Mouse (Mus musculus) induced T-regulatory cell, adult 2 months (primary cell): ENCODE measurements around the gene AU040320.

Experiments
- DNase-seq: peaks from one replicate; pipeline ENCODE4 v3.0.0-alpha.2; 2012; ENCODE audit warnings: low read depth

Gene AU040320

GRCm38 (mm10) chr4:126753268-126754230 is at the start of gene AU040320, which contains the start of gene Ncdn:
AU040320 (plus strand) TSS chr4:126753544.
Ncdn (minus strand) TSS chr4:126753438.
- DNase-seq: peak; percentile 97

GRCm38 (mm10) chr4:126706630-126707438 is 46.5 kb upstream of the AU040320 start:
- no peak for DNase-seq

GRCm38 (mm10) chr4:126707439-126707826 is 45.9 kb upstream of the AU040320 start:
- DNase-seq: no peak

- DNase-seq: no peak
Measured at GRCm38 (mm10) chr4:126732111-126732510, 21.2 kb upstream of the AU040320 start.

- no peak for DNase-seq
Measured at GRCm38 (mm10) chr4:126732531-126733380, 20.6 kb upstream of the AU040320 start.

GRCm38 (mm10) chr4:126734001-126734603 is 19.2 kb upstream of the AU040320 start:
- DNase-seq: no peak

GRCm38 (mm10) chr4:126734700-126735381 is 18.5 kb upstream of the AU040320 start:
- no peak for DNase-seq

GRCm38 (mm10) chr4:126735382-126736000 is 17.9 kb upstream of the AU040320 start:
- no peak for DNase-seq

GRCm38 (mm10) chr4:126736001-126736414 is 17.3 kb upstream of the AU040320 start, which contains the start of gene Tfap2e:
Tfap2e (minus strand) TSS chr4:126736240.
- no peak for DNase-seq

- peak; percentile 43 for DNase-seq
Measured at GRCm38 (mm10) chr4:126739966-126740676, 13.2 kb upstream of the AU040320 start.

GRCm38 (mm10) chr4:126741448-126741847 is 11.9 kb upstream of the AU040320 start:
- peak; percentile 88 for DNase-seq

- DNase-seq: no peak
Measured at GRCm38 (mm10) chr4:126742976-126743375, 10.4 kb upstream of the AU040320 start.

- DNase-seq: no peak
Measured at GRCm38 (mm10) chr4:126743713-126744112, 9.6 kb upstream of the AU040320 start.

- no peak for DNase-seq
Measured at GRCm38 (mm10) chr4:126744831-126745230, 8.5 kb upstream of the AU040320 start.

- DNase-seq: peak; percentile 79
Measured at GRCm38 (mm10) chr4:126745506-126746193, 7.7 kb upstream of the AU040320 start.

GRCm38 (mm10) chr4:126746194-126746840 is 7.0 kb upstream of the AU040320 start:
- DNase-seq: no peak

GRCm38 (mm10) chr4:126748381-126748780 is 5.0 kb upstream of the AU040320 start:
- DNase-seq: no peak

GRCm38 (mm10) chr4:126749553-126749952 is 3.8 kb upstream of the AU040320 start:
- no peak for DNase-seq
